Mouse (Mus musculus) layer of hippocampus, adult 8-10 months (tissue): ENCODE results near the gene Ascl2. TPM values are rescaled to one million over a fixed set of nuclear protein-coding genes. Genes with fewer than 3 reads are reported as not detected.

Experiments used
- DNase-seq, 2 experiments: peaks; one replicate each; pipeline ENCODE4 v3.0.0; 2022; ENCODE audit warnings: low spot score in 2 of 2
- total RNA-seq, 4 experiments: library from RNA; stranded (reverse); gene quantifications; 2 replicates each; pipeline ENCODE4 v1.2.4; 2022

The Ascl2 gene
- total RNA-seq, 4 experiments from 2014 or later, result 0.27 to 0.85 (median 0.36) TPM

DNA sequence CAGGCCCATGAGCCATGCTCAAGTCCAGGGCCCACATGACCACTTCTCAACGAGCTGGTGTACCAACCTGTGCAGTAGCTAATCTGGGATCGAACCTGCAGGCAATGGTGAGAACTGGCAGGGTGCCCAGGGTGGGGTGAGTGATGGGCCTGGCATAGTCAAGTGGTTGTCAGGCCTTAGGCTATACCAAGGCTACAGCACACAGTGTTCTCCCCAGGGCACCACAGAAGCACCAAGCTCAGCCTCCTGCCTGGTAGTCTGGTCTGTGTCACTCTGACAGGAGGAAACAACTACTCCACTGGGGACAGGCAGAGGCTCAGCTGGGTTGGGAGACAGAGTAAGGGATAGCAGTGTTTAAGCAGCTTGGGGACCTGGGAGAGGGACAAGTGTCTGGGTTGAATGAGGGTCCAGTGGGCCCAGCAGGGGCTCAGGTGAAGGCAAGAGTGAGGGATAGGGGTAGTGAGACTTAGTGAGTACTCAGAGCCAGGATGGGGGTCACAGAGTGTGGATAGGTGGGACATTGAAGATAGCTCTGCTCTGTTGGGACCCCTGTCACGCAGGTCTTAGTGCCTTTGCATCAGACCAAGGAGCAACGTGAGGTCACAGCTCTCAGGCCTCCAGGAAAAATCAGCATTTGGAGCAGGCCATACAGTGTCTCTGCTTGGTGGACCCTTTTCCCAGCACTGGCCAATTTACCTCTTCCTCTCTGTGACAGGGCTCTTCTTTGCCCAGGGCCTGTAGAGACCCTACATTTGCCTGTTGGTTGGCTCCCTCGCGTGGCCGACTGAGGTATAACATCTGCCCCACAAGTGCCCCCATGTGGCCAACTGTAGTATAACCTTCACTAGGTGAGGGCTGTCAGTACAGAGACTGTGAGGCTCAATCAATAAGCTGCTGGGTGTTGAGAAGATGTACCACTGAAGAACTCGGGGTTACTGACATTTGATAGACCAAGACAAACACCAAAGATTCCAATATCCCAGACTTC is 50.1 kb downstream of the Ascl2 start:
- peak; percentile 60 to 87 for DNase-seq

DNA sequence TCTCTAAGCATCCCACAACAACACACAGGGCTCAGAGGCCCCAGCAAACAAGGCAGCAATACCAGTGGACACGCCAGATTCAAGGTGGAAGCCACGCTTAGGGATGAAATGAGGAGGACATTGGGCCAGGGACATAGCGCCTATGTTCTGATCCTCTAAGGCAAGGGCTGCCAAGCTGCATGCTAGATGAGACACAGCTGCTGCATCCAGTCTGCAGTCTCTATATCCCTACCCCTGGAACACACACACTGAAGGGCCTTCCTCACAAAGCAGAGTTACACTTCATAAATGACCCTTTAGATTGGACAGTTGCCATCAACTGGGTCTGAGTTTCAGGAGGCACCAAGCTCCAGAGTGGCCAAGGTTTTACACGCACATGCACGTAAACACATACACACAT is 51.4 kb downstream of the Ascl2 start:
- DNase-seq, result no peak

Other genes starting within 250 kb of the Ascl2 start
- gene Ins2, start 225.9 kb downstream of the Ascl2 start, total RNA-seq, result not detected
- gene Th, start 38.1 kb downstream of the Ascl2 start, total RNA-seq, result under 1 TPM; 0.39 to 0.89 (median 0.53) TPM
- under 1 TPM in 2 of 4 experiments, not detected in 2; 0.70 to 0.75 TPM for gene Tspan32, start 35.8 kb upstream of the Ascl2 start, total RNA-seq
- 100 to 1,000 TPM; 413 to 631 (median 486) TPM for gene Cd81, start 83.5 kb upstream of the Ascl2 start, total RNA-seq
- 10 to 100 TPM; 34.2 to 46.9 (median 38.5) TPM for gene Tssc4, start 100.0 kb upstream of the Ascl2 start, total RNA-seq
- under 1 TPM in 1 of 4 experiments, not detected in 3; 0.16 TPM for gene Trpm5, start 125.4 kb upstream of the Ascl2 start, total RNA-seq
- 1 to 10 TPM in 1 of 4 experiments, under 1 TPM in 3; 0.61 to 1.2 (median 0.83) TPM for gene Kcnq1, start 137.1 kb upstream of the Ascl2 start, total RNA-seq